Mouse (Mus musculus) c-Kit-positive CD71-positive TER-119-positive erythroid progenitor cells, embryonic 14.5 days (primary cell): Measurements from ENCODE around the gene Chaf1a.

Source experiments
- DNase-seq: peaks from one replicate; pipeline ENCODE4 v3.0.0-alpha.2; 2013; ENCODE audit warnings: low spot score

The Chaf1a gene

GRCm38 (mm10) chr17:56020400-56021084, 19.7 kb upstream of the Chaf1a start:
- no peak for DNase-seq

GRCm38 (mm10) chr17:56021161-56021910, 18.9 kb upstream of the Chaf1a start:
- no peak for DNase-seq

GRCm38 (mm10) chr17:56022131-56022988, 17.9 kb upstream of the Chaf1a start:
- no peak for DNase-seq

GRCm38 (mm10) chr17:56022989-56023290, 17.3 kb upstream of the Chaf1a start:
- DNase-seq = no peak

GRCm38 (mm10) chr17:56023386-56023785, 16.9 kb upstream of the Chaf1a start:
- DNase-seq = no peak

- no peak for DNase-seq
Measured at GRCm38 (mm10) chr17:56024476-56024875, 15.8 kb upstream of the Chaf1a start.

GRCm38 (mm10) chr17:56024931-56025330, 15.3 kb upstream of the Chaf1a start:
- DNase-seq = no peak

- DNase-seq = no peak
Measured at GRCm38 (mm10) chr17:56026303-56026702, 13.9 kb upstream of the Chaf1a start.

- DNase-seq = no peak
Measured at GRCm38 (mm10) chr17:56026881-56027280, 13.4 kb upstream of the Chaf1a start.

- no peak for DNase-seq
Measured at GRCm38 (mm10) chr17:56027801-56028441, 12.3 kb upstream of the Chaf1a start.

GRCm38 (mm10) chr17:56030238-56030870, 9.9 kb upstream of the Chaf1a start:
- DNase-seq = no peak

GRCm38 (mm10) chr17:56030919-56031318, 9.3 kb upstream of the Chaf1a start:
- no peak for DNase-seq

GRCm38 (mm10) chr17:56031431-56031830, 8.8 kb upstream of the Chaf1a start:
- no peak for DNase-seq

- no peak for DNase-seq
Measured at GRCm38 (mm10) chr17:56032127-56032733, 8.0 kb upstream of the Chaf1a start.

GRCm38 (mm10) chr17:56032831-56033230, 7.4 kb upstream of the Chaf1a start:
- DNase-seq = no peak

GRCm38 (mm10) chr17:56034040-56034725, 6.1 kb upstream of the Chaf1a start:
- no peak for DNase-seq

- no peak for DNase-seq
Measured at GRCm38 (mm10) chr17:56034726-56035100, 5.5 kb upstream of the Chaf1a start.

GRCm38 (mm10) chr17:56035216-56035615, 5.0 kb upstream of the Chaf1a start:
- DNase-seq = no peak

GRCm38 (mm10) chr17:56036176-56036900, 3.9 kb upstream of the Chaf1a start, which contains the start of gene Sh3gl1:
Gene Sh3gl1, minus strand, starts transcription at chr17:56036635.
- peak; percentile 98 for DNase-seq

- no peak for DNase-seq
Measured at GRCm38 (mm10) chr17:56036901-56037287, 3.3 kb upstream of the Chaf1a start.
